In genomic region chr12:82489093-82489492, GRCm38 (mm10) we compare ENCODE assay signal across 10 mouse cellular contexts.
A peak's percentile ranks its signal among the peaks of the same experiment; 100 is the strongest.
DNase-seq lines count a peak whose midpoint lies in the region; ATAC-seq and TF ChIP-seq lines count a peak whose summit lies in the region.
"Had no signal": no experiment of that assay in that cellular context is flagged by ENCODE, and none has a peak within 500 bp of the region (broad histone marks: within the 10 kb centered on the region; RNA-seq: fewer than 3 reads in every experiment).

No protein-coding gene starts in this region.

- H3K4me3 ChIP-seq in heart, adult 2 months, result no peak overlapping the region
- H3K4me3 ChIP-seq in heart, postnatal 0 days (ENCODE audit: low read depth, low read length), result no peak overlapping the region
- H3K4me3 ChIP-seq: embryonic facial prominence, embryonic 13.5 days; limb, embryonic 12.5 days had no signal

- DNase-seq in heart, adult 2 months, result peak; percentile 21 to 47
- DNase-seq in heart, postnatal 25 days (ENCODE audit: low spot score), result no peak
- peak; percentile 76 to 78 for DNase-seq in B cell, adult 2 months
- no peak for DNase-seq in Patski (ENCODE audit: low read depth, low spot score)
- peak; percentile 35 for DNase-seq in heart, postnatal 0 days (ENCODE audit: low spot score)
- peak; percentile 44 to 55 for DNase-seq in natural killer cell, adult 2 months (ENCODE audit: low spot score in 2 of 2)
- DNase-seq in urinary bladder, adult 2 months (ENCODE audit: low spot score), result no peak
- no peak for DNase-seq in right cerebral cortex, postnatal 36 days (ENCODE audit: low spot score in 2 of 2)

- H3K4me2 ChIP-seq in heart, postnatal 0 days (ENCODE audit: low read depth, low read length), result no peak overlapping the region
- H3K4me2 ChIP-seq: embryonic facial prominence, embryonic 13.5 days; limb, embryonic 12.5 days had no signal

- H3K9me3 ChIP-seq in heart, postnatal 0 days (replicated peaks; ENCODE audit: control insufficient read depth, low read length), result no peaks in the 10 kb centered on the region
- H3K9me3 ChIP-seq: embryonic facial prominence, embryonic 13.5 days; limb, embryonic 12.5 days had no signal

- ATAC-seq in Patski, result no peak
- ATAC-seq in heart, postnatal 0 days (ENCODE audit: insufficient read depth, low read depth), result 0 out of 2 replicates have a peak, but pooled peaks have one; percentile 6

- CTCF ChIA-PET in Patski (lab: Charles Lee), result interaction anchor here (0.7 kb wide), 1 partner anchor 366 kb away, joined by 4 read pairs; no protein-coding TSS in a partner anchor

- peak; percentile 61 for TF ChIP-seq CTCF in heart, adult 2 months (IDR thresholded peaks at IDR 0.05)
- TF ChIP-seq CTCF in Patski (IDR thresholded peaks at IDR 0.05), result peak; percentile 41
- peak; percentile 47 for TF ChIP-seq CTCF in heart, postnatal 0 days (IDR thresholded peaks at IDR 0.05; ENCODE audit: low read depth)

- no peaks in the 10 kb centered on the region for H3K79me2 ChIP-seq in heart, adult 2 months (replicated peaks; ENCODE audit: control insufficient read depth, insufficient read depth, low read length)

- H3K4me1 ChIP-seq in heart, adult 2 months (ENCODE audit: control insufficient read depth, insufficient read depth, low read length), result 0 out of 2 replicates have a peak, but pooled peaks cover 1% of the 10 kb centered on the region
- H3K4me1 ChIP-seq in heart, postnatal 0 days (ENCODE audit: control insufficient read depth, insufficient read depth), result no peaks in the 10 kb centered on the region
- H3K4me1 ChIP-seq: embryonic facial prominence, embryonic 13.5 days had no signal

- H3K27ac ChIP-seq in heart, adult 2 months, result peak overlapping the region; percentile 61
- H3K27ac ChIP-seq in heart, postnatal 0 days (ENCODE audit: low read depth), result no peak overlapping the region
- H3K27ac ChIP-seq: embryonic facial prominence, embryonic 13.5 days; limb, embryonic 12.5 days had no signal

- no peak overlapping the region for H3K9ac ChIP-seq in heart, adult 2 months (ENCODE audit: low read depth, low read length)
- H3K9ac ChIP-seq in heart, postnatal 0 days (replicated peaks; ENCODE audit: low read depth, low read length), result no peak overlapping the region
- H3K9ac ChIP-seq: embryonic facial prominence, embryonic 13.5 days; limb, embryonic 12.5 days had no signal

- 33% methylated on average over 4 of the region's 4 CpGs for whole genome bisulfite sequencing in heart, adult 2 months
- 39% methylated on average over 4 of the region's 4 CpGs for WGBS in heart, postnatal 0 days

- no peak for TF ChIP-seq EP300 in heart, adult 2 months (IDR thresholded peaks at IDR 0.05; ENCODE audit: insufficient read depth, low read depth, low read length)
- no peak for TF ChIP-seq EP300 in heart, postnatal 0 days (IDR thresholded peaks at IDR 0.05; ENCODE audit: low read depth)

- TF ChIP-seq POLR2A in heart, adult 2 months (IDR thresholded peaks at IDR 0.05; ENCODE audit: insufficient read depth, low read depth, low read length), result no peak

- no peaks in the 10 kb centered on the region for H3K27me3 ChIP-seq in heart, adult 2 months (ENCODE audit: control insufficient read depth, insufficient read depth, low read length)
- no peaks in the 10 kb centered on the region for H3K27me3 ChIP-seq in Patski
- no peaks in the 10 kb centered on the region for H3K27me3 ChIP-seq in heart, postnatal 0 days (ENCODE audit: control insufficient read depth, insufficient read depth, low read length)
- H3K27me3 ChIP-seq: embryonic facial prominence, embryonic 13.5 days; limb, embryonic 12.5 days had no signal

- intact Hi-C loops in heart, adult 2 months (cut with DNase I), result loop anchor here (5.0 kb wide), 1 partner anchor 468 kb away; no protein-coding TSS in a partner anchor
- intact Hi-C loops in heart, postnatal 25 days (cut with DNase I), result no loop called here

- POLR2A ChIA-PET in Patski (lab: Charles Lee), result no interaction called here

- no peaks in the 10 kb centered on the region for H3K36me3 ChIP-seq in heart, adult 2 months (ENCODE audit: control insufficient read depth, insufficient read depth, low read length)
- H3K36me3 ChIP-seq in heart, postnatal 0 days (replicated peaks; ENCODE audit: control insufficient read depth, insufficient read depth, low read length), result no peaks in the 10 kb centered on the region
- H3K36me3 ChIP-seq: embryonic facial prominence, embryonic 13.5 days; limb, embryonic 12.5 days had no signal

- in situ Hi-C loops in Patski (cut with MboI; ENCODE audit: low pct_unique_long_range_greater_than_20kb), result loop anchor here (5.0 kb wide), 1 partner anchor 528 kb away; no protein-coding TSS in a partner anchor

Comparison
In these comparisons a context has a peak if more than half of its experiments do, and no peak if none do; other contexts are left out.
1. DNase-seq: peak in heart, adult 2 months (2 of 2), B cell, adult 2 months (2 of 2), heart, postnatal 0 days (single experiment) and natural killer cell, adult 2 months (2 of 2); none in heart, postnatal 25 days (single experiment), Patski (single experiment), urinary bladder, adult 2 months (single experiment) and right cerebral cortex, postnatal 36 days (0 of 2).
2. Peak in every context shown above with its lines, with median percentiles within 50 percentile points of each other: CTCF ChIP-seq.